ENCODE assay signal across 32 mouse cellular contexts in the genomic region with DNA sequence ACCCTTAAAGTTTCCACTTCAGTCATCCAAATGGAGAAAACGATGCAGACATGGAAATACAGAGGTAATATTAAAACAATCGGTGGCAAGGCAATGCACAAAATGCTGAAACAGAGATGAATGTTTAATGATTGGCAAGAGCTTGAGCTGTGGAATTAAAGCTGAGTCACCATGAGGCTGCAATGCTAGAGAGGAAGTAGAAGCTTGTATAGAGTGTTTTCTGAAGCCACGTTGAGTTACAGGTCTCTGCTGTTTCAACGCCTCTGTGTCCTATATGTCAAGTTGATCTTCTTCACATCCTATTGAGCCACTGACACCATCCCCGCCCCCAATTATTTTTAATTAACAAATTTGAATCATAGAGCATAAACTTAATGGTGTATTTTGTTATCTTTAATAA.
DNase-seq lines count a peak whose midpoint lies in the region; ATAC-seq and TF ChIP-seq lines count a peak whose summit lies in the region.
"Had no signal": no experiment of that assay in that cellular context is flagged by ENCODE, and none has a peak within 500 bp of the region (broad histone marks: within the 10 kb centered on the region; RNA-seq: fewer than 3 reads in every experiment).

No protein-coding gene starts in this region.

- no peak overlapping the region for H3K4me3 ChIP-seq in MEL (ENCODE audit: control insufficient read depth in 1 of 2, insufficient read depth in 1 of 2, low read depth in 2 of 2, low read length in 2 of 2)
- H3K4me3 ChIP-seq in midbrain, embryonic 11.5 days (ENCODE audit: low read depth, low read length): no peak overlapping the region
- no peak overlapping the region for H3K4me3 ChIP-seq in forebrain, embryonic 11.5 days (ENCODE audit: low read depth, low read length)
- H3K4me3 ChIP-seq: embryonic facial prominence, embryonic 12.5 days; embryonic facial prominence, embryonic 15.5 days; erythroblast, embryonic 14.5 days; forebrain, embryonic 10.5 days; gastrocnemius, adult 2 months; heart, embryonic 12.5 days; heart, embryonic 15.5 days had no signal

- H3K4me2 ChIP-seq in midbrain, embryonic 11.5 days: no peak overlapping the region
- no peak overlapping the region for H3K4me2 ChIP-seq in forebrain, embryonic 11.5 days (ENCODE audit: low read depth, low read length, severe bottlenecking)
- H3K4me2 ChIP-seq: embryonic facial prominence, embryonic 12.5 days; embryonic facial prominence, embryonic 15.5 days; heart, embryonic 12.5 days; heart, embryonic 15.5 days; hindbrain, embryonic 14.5 days had no signal

- TF ChIP-seq CTCF in MEL (IDR thresholded peaks at IDR 0.05 in 2 of 3, conservative IDR thresholded peaks at IDR 0.05 in 1 of 3; ENCODE audit: control insufficient read depth in 1 of 3, insufficient read depth in 1 of 3, low read depth in 2 of 3, low read length in 3 of 3, poor library complexity in 1 of 3, severe bottlenecking in 1 of 3): no peak

- no peaks in the 10 kb centered on the region for H3K27me3 ChIP-seq in MEL (ENCODE audit: control insufficient read depth in 1 of 2, insufficient read depth in 2 of 2, low read length in 2 of 2)
- H3K27me3 ChIP-seq in midbrain, embryonic 11.5 days (ENCODE audit: control insufficient read depth, insufficient read depth, low read length): no peaks in the 10 kb centered on the region
- no peaks in the 10 kb centered on the region for H3K27me3 ChIP-seq in forebrain, embryonic 11.5 days (ENCODE audit: control insufficient read depth, insufficient read depth, low read length)
- H3K27me3 ChIP-seq: embryonic facial prominence, embryonic 12.5 days; embryonic facial prominence, embryonic 15.5 days; heart, embryonic 12.5 days; heart, embryonic 15.5 days had no signal

- ATAC-seq in common myeloid progenitor, adult 5-6 weeks (replicated peaks; ENCODE audit: low read depth, poor library complexity, severe bottlenecking): peak; percentile 71
- peak; percentile 95 to 99 for ATAC-seq in hematopoietic stem cell, adult 5-6 weeks (replicated peaks in 1 of 2; ENCODE audit: insufficient read depth in 1 of 2, low FRiP score in 2 of 2, low TSS enrichment in 1 of 2, low read depth in 1 of 2, poor library complexity in 2 of 2, severe bottlenecking in 2 of 2)
- no peak for ATAC-seq in midbrain, embryonic 11.5 days (ENCODE audit: low FRiP score)
- no peak for ATAC-seq in forebrain, embryonic 11.5 days (replicated peaks; ENCODE audit: low FRiP score)
- ATAC-seq: activated CD4-positive, CD25-positive, alpha-beta regulatory T cell, adult 4 months; CD4-positive, CD25-positive, alpha-beta regulatory T cell, adult 4 months; forebrain, embryonic 14.5 days; forebrain, postnatal 0 days; hindbrain, postnatal 0 days; inflammation-experienced regulatory T-cells, adult 6 months; intestine, postnatal 0 days had no signal

- no peaks in the 10 kb centered on the region for H3K79me2 ChIP-seq in MEL (ENCODE audit: control insufficient read depth, insufficient read depth, low read length, poor library complexity)

- WGBS in midbrain, embryonic 11.5 days: 85% methylated on average over 5 of the region's 5 CpGs
- 90% methylated on average over 5 of the region's 5 CpGs for WGBS in forebrain, embryonic 11.5 days

- TF ChIP-seq POLR2A in MEL (IDR thresholded peaks at IDR 0.05; ENCODE audit: control insufficient read depth in 1 of 2, insufficient read depth in 1 of 2, low read depth in 1 of 2, low read length in 2 of 2, poor library complexity in 1 of 2): no peak

- H3K9me3 ChIP-seq in MEL (replicated peaks; ENCODE audit: insufficient read depth, low read length): no peaks in the 10 kb centered on the region
- no peaks in the 10 kb centered on the region for H3K9me3 ChIP-seq in midbrain, embryonic 11.5 days (ENCODE audit: control insufficient read depth, low read length)
- no peaks in the 10 kb centered on the region for H3K9me3 ChIP-seq in forebrain, embryonic 11.5 days (ENCODE audit: control insufficient read depth, low read length)
- H3K9me3 ChIP-seq: embryonic facial prominence, embryonic 12.5 days; embryonic facial prominence, embryonic 15.5 days; forebrain, embryonic 10.5 days; heart, embryonic 12.5 days; heart, embryonic 15.5 days had no signal

- TF ChIP-seq EP300 in MEL (IDR thresholded peaks at IDR 0.05; ENCODE audit: low read depth in 1 of 2, low read length in 2 of 2): 0 out of 4 replicates have a peak, but pooled peaks of 1 of the 2 experiments have one; percentile 8

- TF ChIP-seq RAD21 in MEL (IDR thresholded peaks at IDR 0.05; ENCODE audit: low read depth, low read length): no peak

- no peaks in the 10 kb centered on the region for H3K4me1 ChIP-seq in MEL (ENCODE audit: control insufficient read depth in 1 of 2, insufficient read depth in 2 of 2, low read length in 2 of 2)
- no peaks in the 10 kb centered on the region for H3K4me1 ChIP-seq in midbrain, embryonic 11.5 days (ENCODE audit: control insufficient read depth, insufficient read depth, low read length)
- H3K4me1 ChIP-seq in forebrain, embryonic 11.5 days (replicated peaks; ENCODE audit: control insufficient read depth, insufficient read depth, low read length): no peaks in the 10 kb centered on the region
- H3K4me1 ChIP-seq: embryonic facial prominence, embryonic 12.5 days; embryonic facial prominence, embryonic 15.5 days; forebrain, embryonic 10.5 days; heart, embryonic 12.5 days; heart, embryonic 15.5 days had no signal

- no peak overlapping the region for H3K9ac ChIP-seq in MEL (ENCODE audit: control insufficient read depth, low read depth, low read length, poor library complexity, severe bottlenecking)
- no peak overlapping the region for H3K9ac ChIP-seq in midbrain, embryonic 11.5 days (ENCODE audit: low read length)
- no peak overlapping the region for H3K9ac ChIP-seq in forebrain, embryonic 11.5 days (ENCODE audit: low read length)
- H3K9ac ChIP-seq: embryonic facial prominence, embryonic 12.5 days; embryonic facial prominence, embryonic 15.5 days; forebrain, postnatal 0 days; heart, embryonic 12.5 days; heart, embryonic 15.5 days; hindbrain, embryonic 14.5 days had no signal

- DNase-seq in 3T3-L1 (ENCODE audit: low read depth, low spot score) (peak; percentile 69), MEL (ENCODE audit: low read depth, low spot score) (peak; percentile 62)
- DNase-seq in layer of hippocampus, postnatal 10 days (ENCODE audit: low spot score in 2 of 2): no peak
- no peak for DNase-seq in right cerebral cortex, postnatal 4 days
- no peak for DNase-seq in midbrain, embryonic 11.5 days (ENCODE audit: low spot score, missing footprints)
- DNase-seq in forebrain, embryonic 11.5 days (ENCODE audit: low spot score): no peak
- DNase-seq: adrenal gland, adult 8-10 months; adrenal gland, postnatal 25 days; cerebellum, adult 18-20 months; cerebellum, adult 9-10 months; cerebellum, postnatal 14 days; forebrain, postnatal 0 days; gastrocnemius, adult 2 months; gastrocnemius, postnatal 14 days; heart, adult 18-20 months; heart, postnatal 10 days; heart, postnatal 36 days had no signal

- no peaks in the 10 kb centered on the region for H3K36me3 ChIP-seq in MEL (ENCODE audit: control insufficient read depth in 1 of 2, insufficient read depth in 2 of 2, low read length in 2 of 2)
- H3K36me3 ChIP-seq in midbrain, embryonic 11.5 days (ENCODE audit: control insufficient read depth, insufficient read depth, low read length): no peaks in the 10 kb centered on the region
- no peaks in the 10 kb centered on the region for H3K36me3 ChIP-seq in forebrain, embryonic 11.5 days (ENCODE audit: control insufficient read depth, insufficient read depth, low read length)
- H3K36me3 ChIP-seq: embryonic facial prominence, embryonic 12.5 days; embryonic facial prominence, embryonic 15.5 days; forebrain, embryonic 10.5 days; heart, embryonic 12.5 days; heart, embryonic 15.5 days had no signal

- no peak overlapping the region; the same call in 1 of the 2 replicates for H3K27ac ChIP-seq in MEL (ENCODE audit: control insufficient read depth, low read depth, low read length)
- no peak overlapping the region for H3K27ac ChIP-seq in midbrain, embryonic 11.5 days (ENCODE audit: low read depth, low read length)
- no peak overlapping the region for H3K27ac ChIP-seq in forebrain, embryonic 11.5 days (ENCODE audit: low read depth, low read length)
- H3K27ac ChIP-seq: embryonic facial prominence, embryonic 12.5 days; embryonic facial prominence, embryonic 15.5 days; forebrain, embryonic 10.5 days; gastrocnemius, adult 2 months; heart, embryonic 15.5 days; hindbrain, embryonic 14.5 days; hindbrain, postnatal 0 days had no signal

TF ChIP-seq in MEL, 35 proteins besides CTCF, POLR2A, EP300 and RAD21:
- peak; percentile 83; the same call in 1 of the 2 replicates for TF ChIP-seq GABPA (IDR thresholded peaks at IDR 0.05; ENCODE audit: low read depth, low read length)
- TF ChIP-seq USF1 (IDR thresholded peaks at IDR 0.05; ENCODE audit: low read depth, low read length): no peak

Comparison
In these comparisons a context has a peak if more than half of its experiments do, and no peak if none do; other contexts are left out.
1. DNase-seq: peak in 3T3-L1 (single experiment) and MEL (single experiment); none in layer of hippocampus, postnatal 10 days (0 of 2), right cerebral cortex, postnatal 4 days (single experiment), midbrain, embryonic 11.5 days (single experiment) and forebrain, embryonic 11.5 days (single experiment).
2. ATAC-seq: peak in common myeloid progenitor, adult 5-6 weeks (single experiment) and hematopoietic stem cell, adult 5-6 weeks (2 of 2); none in midbrain, embryonic 11.5 days (single experiment) and forebrain, embryonic 11.5 days (single experiment).